Mouse (Mus musculus) erythroblast, embryonic 14.5 days (primary cell): ENCODE measurements around the gene Fam135a. TPM values are rescaled to one million over a fixed set of nuclear protein-coding genes. Genes with fewer than 3 reads are reported as not detected.

ENCODE experiments used
- H3K27me3 ChIP-seq: 2 replicates; pipeline ENCODE4 v1.6.1; 2012; ENCODE audit warnings: inconsistent platforms; ENCODE audit not compliant: control insufficient read depth
- H3K36me3 ChIP-seq: 2 replicates; pipeline ENCODE4 v1.6.1; 2012; ENCODE audit warnings: mild to moderate bottlenecking, inconsistent platforms; ENCODE audit not compliant: control insufficient read depth
- H3K4me1 ChIP-seq: 2 replicates; pipeline ENCODE4 v1.6.1; 2012; ENCODE audit warnings: inconsistent platforms; ENCODE audit not compliant: control insufficient read depth
- H3K4me3 ChIP-seq: replicated peaks from 2 replicates; pipeline ENCODE3; 2012; ENCODE audit warnings: moderate library complexity, mild to moderate bottlenecking, inconsistent platforms
- H3K9me3 ChIP-seq: 2 replicates; pipeline ENCODE4 v1.6.1; 2012; ENCODE audit warnings: low read length, inconsistent platforms, mixed read lengths; ENCODE audit not compliant: control insufficient read depth
- GATA1 ChIP-seq: IDR thresholded peaks from 2 replicates; pipeline ENCODE4 v1.6.1; 2012; ENCODE audit warnings: low read length, inconsistent platforms, mixed read lengths
- TAL1 ChIP-seq: IDR thresholded peaks from 3 replicates; pipeline ENCODE4 v1.6.1; 2012; ENCODE audit warnings: low read length, inconsistent platforms, mixed read lengths
- polyA plus RNA-seq: library from polyadenylated mRNA; stranded (reverse); fragments of >175 nt; gene quantifications from 2 replicates; pipeline ENCODE4 v1.2.3, GENCODE M21; 2012

The Fam135a gene
- polyA plus RNA-seq, 1 experiment = not detected

DNA sequence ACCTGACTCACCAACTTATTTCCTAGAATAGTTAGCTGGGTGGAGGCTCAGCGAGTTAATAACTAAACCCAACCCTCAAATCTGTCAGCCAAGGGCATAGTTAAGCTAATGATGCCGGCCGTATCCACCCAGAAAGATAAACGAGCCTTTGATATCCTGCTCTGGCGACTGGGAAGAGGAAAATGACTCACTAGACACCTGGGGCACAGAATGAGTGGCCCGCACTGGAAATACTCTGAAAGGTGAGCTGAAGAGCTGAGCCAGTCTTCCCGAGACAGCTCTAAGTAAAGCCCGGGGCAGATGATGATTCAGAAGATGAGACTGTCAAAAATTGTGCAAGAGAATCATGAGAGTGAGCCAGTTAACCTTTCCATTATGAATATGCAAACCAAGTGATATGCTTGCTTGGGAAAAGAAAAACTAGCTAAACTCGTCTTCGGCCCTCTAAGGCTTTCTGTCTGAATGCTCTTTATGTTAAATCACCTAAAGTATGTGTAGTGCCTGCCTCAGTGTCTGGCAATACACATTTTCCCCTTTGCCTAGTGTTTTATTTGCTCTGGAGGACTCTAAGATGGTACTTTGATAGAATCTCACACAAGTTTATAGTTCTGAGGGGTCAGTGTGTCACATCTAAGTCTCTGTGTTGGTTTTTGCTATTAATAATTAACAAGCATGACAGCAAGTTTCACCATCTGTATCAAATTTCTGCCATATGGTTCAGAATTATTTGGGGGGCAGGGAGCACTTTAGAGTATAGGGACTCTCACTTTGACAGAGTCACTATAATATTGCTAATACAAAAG, 8.0 kb upstream of the Fam135a start:
- Histone ChIP-seq H3K27me3 (no peaks in the 10 kb centered on the region), H3K4me3 (no peak overlapping the region), H3K36me3 (no peaks in the 10 kb centered on the region), H3K9me3 (no peaks in the 10 kb centered on the region), H3K4me1 (no peaks in the 10 kb centered on the region)
- TF ChIP-seq TAL1 (no peak), GATA1 (no peak)

DNA sequence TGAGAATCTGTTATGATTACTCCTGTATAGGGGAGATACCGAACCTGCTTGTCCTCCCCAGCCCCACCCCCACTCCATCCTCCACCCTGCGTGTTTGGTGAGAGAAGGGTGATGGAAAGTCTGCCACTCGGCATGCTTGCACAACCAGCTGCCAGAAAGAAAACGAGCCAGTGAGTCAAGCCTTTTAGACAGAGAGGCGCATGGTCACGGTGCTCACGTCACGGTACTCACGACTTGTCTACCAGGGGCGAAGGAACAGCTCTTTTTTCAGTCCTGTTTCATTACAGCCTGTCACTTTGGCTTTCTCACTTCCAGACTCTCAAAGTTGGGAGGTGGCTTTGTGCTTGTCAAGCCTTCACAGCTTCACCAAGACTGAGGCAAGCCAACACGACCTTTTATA, 7.2 kb upstream of the Fam135a start:
- H3K27me3 ChIP-seq = no peaks in the 10 kb centered on the region
- no peak for TF ChIP-seq TAL1
- TF ChIP-seq GATA1 = no peak
- H3K4me3 ChIP-seq = no peak overlapping the region
- H3K9me3 ChIP-seq = no peaks in the 10 kb centered on the region
- H3K36me3 ChIP-seq = no peaks in the 10 kb centered on the region
- H3K4me1 ChIP-seq = no peaks in the 10 kb centered on the region

DNA sequence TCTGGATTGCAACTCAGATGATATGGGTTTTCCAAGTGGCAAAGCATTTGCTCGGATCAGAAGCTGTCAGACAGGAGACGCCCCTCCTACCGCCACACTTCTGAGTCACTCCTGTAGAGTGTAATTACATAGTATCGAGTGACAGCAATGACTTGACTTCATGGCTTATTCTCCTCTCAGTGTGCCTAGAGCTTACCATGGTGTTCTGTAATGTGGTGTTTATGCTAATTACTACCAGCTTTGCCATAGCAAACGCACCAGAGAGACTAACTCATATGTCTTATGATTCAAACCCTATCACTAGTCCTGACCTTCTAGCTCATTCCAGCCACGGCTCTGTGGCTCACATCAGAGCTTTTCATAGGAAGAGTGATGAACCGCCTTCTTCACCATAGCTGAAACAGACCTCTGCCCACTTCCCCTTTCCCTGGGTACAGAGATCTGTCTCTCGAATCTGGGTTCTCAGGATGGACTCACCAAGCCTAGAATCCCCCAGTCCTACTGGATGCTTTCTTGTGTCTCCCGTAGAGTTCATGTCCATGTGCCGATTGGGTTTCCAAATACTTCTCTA, 2.5 kb upstream of the Fam135a start:
- Histone ChIP-seq H3K4me1 (peaks cover 7% of the 10 kb centered on the region), H3K27me3 (peaks cover 38% of the 10 kb centered on the region), H3K9me3 (no peaks in the 10 kb centered on the region; the same call in 1 of the 2 replicates), H3K36me3 (no peaks in the 10 kb centered on the region), H3K4me3 (no peak overlapping the region)
- TF ChIP-seq TAL1 (no peak), GATA1 (no peak)

DNA sequence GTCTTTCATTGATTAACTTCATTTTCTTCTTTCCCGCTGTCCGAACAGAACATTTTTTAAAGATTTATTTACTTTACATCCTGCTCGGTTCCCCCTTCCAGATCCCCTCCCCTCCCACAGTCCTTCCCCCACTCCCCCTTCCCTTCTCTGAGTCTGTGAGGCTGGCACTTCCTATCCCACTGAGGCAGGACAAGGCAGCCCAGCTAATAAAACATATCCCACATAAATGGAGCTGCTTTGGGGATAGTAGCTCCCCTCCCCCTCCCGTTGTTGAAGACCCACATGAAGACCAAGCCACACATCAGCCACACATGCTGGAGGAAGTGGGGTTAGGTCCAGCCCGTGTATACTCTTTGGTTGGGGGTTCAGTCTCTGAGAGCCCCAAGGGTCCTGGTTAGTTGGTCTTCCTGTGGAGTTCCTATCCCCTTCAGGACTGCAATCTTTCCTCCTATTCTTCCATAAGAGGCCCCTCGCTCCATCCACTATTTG, 773 bp upstream of the Fam135a start:
- no peak for TF ChIP-seq TAL1
- TF ChIP-seq GATA1 = no peak
- peaks cover 47% of the 10 kb centered on the region for H3K27me3 ChIP-seq

DNA sequence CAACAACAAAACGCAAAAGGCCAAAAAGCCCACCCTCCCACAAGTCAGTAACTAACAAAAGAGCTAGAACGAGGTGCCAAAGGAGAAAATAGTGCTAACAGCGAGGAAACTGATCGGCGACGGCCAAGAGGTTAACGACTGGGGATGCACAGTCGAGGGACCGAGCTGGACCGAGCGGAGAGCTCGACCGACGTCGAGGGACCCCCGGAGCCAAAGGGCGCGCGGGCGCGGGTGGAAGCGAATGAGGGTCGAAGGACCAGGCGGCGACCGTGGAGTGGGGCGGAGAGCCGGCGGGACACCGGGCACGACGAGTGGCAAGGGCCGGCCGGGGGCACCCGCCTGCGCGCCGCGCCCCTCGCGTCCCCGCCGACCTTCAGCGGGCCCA, 608 bp downstream of the Fam135a start:
- no peaks in the 10 kb centered on the region; the same call in 1 of the 2 replicates for H3K9me3 ChIP-seq
- peak overlapping the region; percentile 62 for H3K4me3 ChIP-seq
- peaks cover 47% of the 10 kb centered on the region for H3K27me3 ChIP-seq
- no peak for TF ChIP-seq TAL1
- TF ChIP-seq GATA1 = no peak
- H3K36me3 ChIP-seq = no peaks in the 10 kb centered on the region
- H3K4me1 ChIP-seq = peaks cover 7% of the 10 kb centered on the region

More for the DNA sequence above, 773 bp upstream of the Fam135a start:
- H3K4me3 ChIP-seq = no peak overlapping the region
- H3K4me1 ChIP-seq = peaks cover 7% of the 10 kb centered on the region
- H3K9me3 ChIP-seq = no peaks in the 10 kb centered on the region; the same call in 1 of the 2 replicates
- no peaks in the 10 kb centered on the region for H3K36me3 ChIP-seq

DNA sequence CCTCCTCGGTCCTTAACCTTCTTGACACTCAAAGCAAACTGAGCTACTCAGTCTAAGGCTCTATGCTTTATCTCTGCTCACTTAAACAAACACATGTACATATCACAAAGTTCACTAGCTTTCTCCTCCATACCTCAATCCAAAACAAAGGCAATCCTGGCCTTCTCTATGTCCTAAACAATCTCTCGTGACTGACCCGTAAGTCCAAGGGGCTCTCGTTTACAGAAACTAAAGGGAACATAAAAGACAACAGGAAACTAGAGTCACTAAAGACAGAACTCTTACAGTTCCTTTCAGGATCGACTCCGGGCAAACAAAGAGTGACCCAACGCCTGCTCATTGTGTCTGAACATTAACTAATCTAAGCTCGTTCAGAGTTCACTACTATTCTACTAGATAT, 2.6 kb downstream of the Fam135a start:
- TF ChIP-seq GATA1 (no peak), TAL1 (no peak)
- Histone ChIP-seq H3K27me3 (peaks cover 47% of the 10 kb centered on the region), H3K4me1 (peaks cover 7% of the 10 kb centered on the region), H3K4me3 (no peak overlapping the region), H3K36me3 (no peaks in the 10 kb centered on the region), H3K9me3 (no peaks in the 10 kb centered on the region; the same call in 1 of the 2 replicates)

DNA sequence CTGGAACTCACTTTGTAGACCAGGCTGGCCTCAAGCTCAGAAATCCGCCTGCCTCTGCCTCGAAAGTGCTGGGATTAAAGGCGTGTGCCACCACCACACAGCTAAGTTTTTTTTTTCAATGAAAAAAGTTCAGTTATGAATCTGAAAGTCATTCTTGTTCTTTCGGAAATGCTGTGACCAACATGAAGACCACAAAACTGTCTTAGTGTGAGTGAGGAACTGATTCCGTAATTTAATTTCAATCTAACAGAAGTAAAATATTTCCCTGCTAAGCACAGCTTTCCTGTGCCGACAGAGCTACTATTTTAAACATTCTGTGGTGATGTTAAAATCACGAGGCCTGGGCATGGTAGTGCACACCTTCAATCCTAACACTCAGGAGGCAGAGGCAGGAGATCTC, 7.7 kb downstream of the Fam135a start:
- Histone ChIP-seq H3K36me3 (no peaks in the 10 kb centered on the region), H3K4me3 (no peak overlapping the region), H3K27me3 (peaks cover 6% of the 10 kb centered on the region), H3K9me3 (no peaks in the 10 kb centered on the region), H3K4me1 (no peaks in the 10 kb centered on the region)
- TF ChIP-seq GATA1 (no peak), TAL1 (no peak)

DNA sequence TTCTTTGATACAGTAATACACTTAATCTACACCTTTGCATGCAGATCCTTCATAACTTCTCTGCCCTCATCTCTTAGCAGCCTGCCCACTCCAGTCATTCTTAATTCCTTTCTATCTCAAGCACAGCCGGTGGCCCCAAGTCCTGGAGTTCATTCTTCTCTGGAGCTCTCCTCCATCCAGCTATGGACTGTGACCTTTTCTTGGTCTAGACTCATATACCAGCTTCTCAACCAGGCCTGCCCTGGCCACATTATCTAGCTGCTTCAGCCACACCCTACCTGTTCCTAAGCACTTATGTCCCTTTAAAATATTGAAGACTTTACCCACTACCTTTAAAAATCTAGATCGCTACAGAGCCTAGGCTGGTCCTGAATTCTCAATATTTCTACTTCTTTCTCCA, 9.5 kb downstream of the Fam135a start:
- Histone ChIP-seq H3K36me3 (no peaks in the 10 kb centered on the region), H3K4me1 (no peaks in the 10 kb centered on the region), H3K27me3 (no peaks in the 10 kb centered on the region), H3K9me3 (no peaks in the 10 kb centered on the region), H3K4me3 (no peak overlapping the region)
- TF ChIP-seq TAL1 = no peak
- no peak for TF ChIP-seq GATA1

DNA sequence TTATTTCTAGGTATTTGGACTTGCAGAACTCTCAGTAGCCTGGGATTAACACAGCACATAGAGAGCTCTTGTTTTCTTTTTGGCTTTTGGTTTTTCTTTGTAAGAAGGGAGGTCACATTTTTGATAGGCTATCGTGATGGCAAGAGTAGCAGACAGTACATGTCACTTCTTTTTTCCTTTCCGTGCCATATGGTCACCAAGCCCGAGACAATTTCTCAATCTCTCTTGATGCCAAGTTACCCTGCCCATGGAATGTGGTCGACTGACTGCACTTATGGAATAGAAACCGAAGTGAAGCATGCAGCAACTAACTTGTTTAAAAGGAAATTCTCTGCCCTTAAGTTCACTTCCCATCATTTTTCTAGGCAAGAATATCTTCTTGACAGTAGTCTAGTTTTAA, 10.0 kb downstream of the Fam135a start:
- Histone ChIP-seq H3K4me1 (no peaks in the 10 kb centered on the region), H3K9me3 (no peaks in the 10 kb centered on the region), H3K36me3 (no peaks in the 10 kb centered on the region), H3K4me3 (no peak overlapping the region), H3K27me3 (no peaks in the 10 kb centered on the region)
- TF ChIP-seq GATA1 (no peak), TAL1 (no peak)
